Comparison of ENCODE assay signal across 30 mouse cellular contexts in the genomic region with DNA sequence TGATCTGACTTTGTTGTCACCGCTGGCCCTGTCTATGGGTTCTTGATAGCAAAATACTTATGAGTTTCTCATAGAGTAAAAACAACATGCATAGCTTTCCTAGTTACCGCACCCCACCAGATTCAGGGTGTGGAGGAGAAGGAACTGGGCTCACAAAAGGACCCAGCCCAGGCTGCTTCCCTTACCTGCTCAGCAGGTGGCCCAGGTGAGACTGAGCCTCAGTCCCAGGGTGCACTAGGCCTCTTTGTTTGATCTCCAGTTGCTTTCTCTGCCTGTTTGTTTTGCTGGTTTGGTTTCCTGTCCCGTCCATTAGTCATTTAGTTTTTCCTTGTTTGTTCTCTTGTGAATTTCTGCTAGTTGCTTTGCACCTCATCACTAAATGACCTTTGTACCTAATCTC.
DNase-seq lines count a peak whose midpoint lies in the region; ATAC-seq lines count a peak whose summit lies in the region.
"Had no signal": no experiment of that assay in that cellular context is flagged by ENCODE, and none has a peak within 500 bp of the region (broad histone marks: within the 10 kb centered on the region; RNA-seq: fewer than 3 reads in every experiment).

No protein-coding gene starts in this region.

- DNase-seq in heart, adult 11 months: peak; percentile 43
- no peak for DNase-seq in heart, postnatal 36 days
- DNase-seq in CD4-positive helper T cell, adult 2 months (ENCODE audit: low read depth, low spot score): peak; percentile 2
- no peak for DNase-seq in layer of hippocampus, postnatal 25 days (ENCODE audit: extremely low spot score in 1 of 2, low spot score in 1 of 2)
- DNase-seq: adrenal gland, adult 2 months; cerebellum, adult 8-10 months; cerebellum, postnatal 25 days; gastrocnemius, postnatal 14 days; heart, adult 18-20 months; heart, postnatal 4 days; kidney, adult 18-20 months; kidney, postnatal 36 days; liver; lung, embryonic 14.5 days; thymus, adult 2 months; thymus, postnatal 36 days had no signal

- 0 out of 2 replicates have a peak, but pooled peaks have one; percentile 55 for ATAC-seq in intestine, embryonic 15.5 days
- ATAC-seq in stomach, embryonic 15.5 days (ENCODE audit: insufficient read depth, low FRiP score, low read depth): peak; percentile 82
- ATAC-seq in granulocyte monocyte progenitor cell, adult 5-6 weeks (replicated peaks; ENCODE audit: poor library complexity, severe bottlenecking): no peak
- no peak for ATAC-seq in midbrain, embryonic 16.5 days
- ATAC-seq: activated CD4-positive, CD25-positive, alpha-beta regulatory T cell, adult 4 months; forebrain, embryonic 13.5 days had no signal

- H3K27ac ChIP-seq in intestine, embryonic 15.5 days: no peak overlapping the region
- H3K27ac ChIP-seq in stomach, embryonic 15.5 days: 0 out of 2 replicates have a peak overlapping the region, but pooled peaks have one; percentile 35
- H3K27ac ChIP-seq in midbrain, embryonic 16.5 days (ENCODE audit: low read length): no peak overlapping the region
- H3K27ac ChIP-seq: embryonic facial prominence, embryonic 10.5 days; embryonic facial prominence, embryonic 15.5 days; forebrain, embryonic 13.5 days; hindbrain, embryonic 13.5 days; liver, embryonic 14.5 days; neural tube, embryonic 12.5 days had no signal

- 80% methylated on average over 3 of the region's 3 CpGs for WGBS in intestine, embryonic 15.5 days
- WGBS in stomach, embryonic 15.5 days: 66% methylated on average over 3 of the region's 3 CpGs
- WGBS in midbrain, embryonic 16.5 days: 88% methylated on average over 3 of the region's 3 CpGs

- H3K4me1 ChIP-seq in intestine, embryonic 15.5 days (replicated peaks): no peaks in the 10 kb centered on the region
- no peaks in the 10 kb centered on the region for H3K4me1 ChIP-seq in stomach, embryonic 15.5 days
- H3K4me1 ChIP-seq in midbrain, embryonic 16.5 days (ENCODE audit: control insufficient read depth, insufficient read depth, low read length): no peaks in the 10 kb centered on the region
- H3K4me1 ChIP-seq: embryonic facial prominence, embryonic 10.5 days; embryonic facial prominence, embryonic 15.5 days; forebrain, embryonic 13.5 days; hindbrain, embryonic 13.5 days; neural tube, embryonic 12.5 days had no signal

- no peak overlapping the region for H3K4me2 ChIP-seq in intestine, embryonic 15.5 days (replicated peaks)
- no peak overlapping the region for H3K4me2 ChIP-seq in stomach, embryonic 15.5 days
- H3K4me2 ChIP-seq in midbrain, embryonic 16.5 days (ENCODE audit: low read length): no peak overlapping the region
- H3K4me2 ChIP-seq: embryonic facial prominence, embryonic 15.5 days; forebrain, embryonic 13.5 days; heart, embryonic 11.5 days; hindbrain, embryonic 13.5 days; lung, embryonic 14.5 days; midbrain, embryonic 11.5 days; neural tube, embryonic 12.5 days had no signal

- H3K27me3 ChIP-seq in intestine, embryonic 15.5 days (replicated peaks): no peaks in the 10 kb centered on the region
- no peaks in the 10 kb centered on the region for H3K27me3 ChIP-seq in stomach, embryonic 15.5 days (replicated peaks)
- no peaks in the 10 kb centered on the region for H3K27me3 ChIP-seq in midbrain, embryonic 16.5 days (ENCODE audit: control insufficient read depth, insufficient read depth, low read depth, low read length)
- H3K27me3 ChIP-seq: embryonic facial prominence, embryonic 15.5 days; forebrain, embryonic 13.5 days; hindbrain, embryonic 13.5 days; neural tube, embryonic 12.5 days had no signal

- H3K4me3 ChIP-seq in intestine, embryonic 15.5 days (replicated peaks): no peak overlapping the region
- H3K4me3 ChIP-seq in stomach, embryonic 15.5 days (replicated peaks): no peak overlapping the region
- no peak overlapping the region for H3K4me3 ChIP-seq in midbrain, embryonic 16.5 days (ENCODE audit: low read depth, low read length)
- H3K4me3 ChIP-seq: embryonic facial prominence, embryonic 10.5 days; embryonic facial prominence, embryonic 15.5 days; forebrain, embryonic 13.5 days; hindbrain, embryonic 13.5 days; myocyte; neural tube, embryonic 12.5 days had no signal

- H3K9me3 ChIP-seq in intestine, embryonic 15.5 days: no peaks in the 10 kb centered on the region
- no peaks in the 10 kb centered on the region for H3K9me3 ChIP-seq in stomach, embryonic 15.5 days
- H3K9me3 ChIP-seq in midbrain, embryonic 16.5 days (replicated peaks; ENCODE audit: control insufficient read depth, low read length, poor library complexity, severe bottlenecking): no peaks in the 10 kb centered on the region
- H3K9me3 ChIP-seq: embryonic facial prominence, embryonic 10.5 days; embryonic facial prominence, embryonic 15.5 days; forebrain, embryonic 13.5 days; hindbrain, embryonic 13.5 days; neural tube, embryonic 12.5 days had no signal

- intact Hi-C loops in heart, postnatal 36 days (cut with DNase I): no loop called here

- no peak overlapping the region for H3K9ac ChIP-seq in intestine, embryonic 15.5 days
- no peak overlapping the region for H3K9ac ChIP-seq in stomach, embryonic 15.5 days
- H3K9ac ChIP-seq in midbrain, embryonic 16.5 days (ENCODE audit: low read depth, low read length): no peak overlapping the region
- H3K9ac ChIP-seq: embryonic facial prominence, embryonic 15.5 days; forebrain, embryonic 13.5 days; hindbrain, embryonic 13.5 days; liver, embryonic 14.5 days; lung, embryonic 14.5 days; neural tube, embryonic 12.5 days had no signal

- H3K36me3 ChIP-seq in intestine, embryonic 15.5 days: no peaks in the 10 kb centered on the region
- no peaks in the 10 kb centered on the region for H3K36me3 ChIP-seq in stomach, embryonic 15.5 days
- no peaks in the 10 kb centered on the region for H3K36me3 ChIP-seq in midbrain, embryonic 16.5 days (ENCODE audit: control insufficient read depth, insufficient read depth, low read length)
- H3K36me3 ChIP-seq: embryonic facial prominence, embryonic 10.5 days; embryonic facial prominence, embryonic 15.5 days; hindbrain, embryonic 13.5 days; neural tube, embryonic 12.5 days had no signal

Comparison
In these comparisons a context has a peak if more than half of its experiments do, and no peak if none do; other contexts are left out.
1. DNase-seq: peak in heart, adult 11 months (single experiment) and CD4-positive helper T cell, adult 2 months (single experiment); none in heart, postnatal 36 days (0 of 2) and layer of hippocampus, postnatal 25 days (0 of 2).
2. ATAC-seq: peak in intestine, embryonic 15.5 days (single experiment) and stomach, embryonic 15.5 days (single experiment); none in granulocyte monocyte progenitor cell, adult 5-6 weeks (single experiment) and midbrain, embryonic 16.5 days (single experiment).